In genomic region chr13:48849155-48849554, GRCm38 (mm10) we compare ENCODE assay signal across 8 mouse cellular contexts. TPM values are rescaled to one million over a fixed set of nuclear protein-coding genes. Genes with fewer than 3 reads are reported as not detected.
DNase-seq lines count a peak whose midpoint lies in the region; ATAC-seq lines count a peak whose summit lies in the region.

No protein-coding gene starts in this region.

- peaks cover 26% of the 10 kb centered on the region for H3K4me1 ChIP-seq in forebrain, embryonic 16.5 days (replicated peaks; ENCODE audit: control insufficient read depth, insufficient read depth, low read length)

- no peaks in the 10 kb centered on the region for H3K27me3 ChIP-seq in forebrain, embryonic 16.5 days (replicated peaks; ENCODE audit: control insufficient read depth, insufficient read depth, low read length)

- WGBS in forebrain, embryonic 16.5 days = 25% methylated on average over 3 of the region's 3 CpGs

- H3K36me3 ChIP-seq in forebrain, embryonic 16.5 days (ENCODE audit: control insufficient read depth, insufficient read depth) = no peaks in the 10 kb centered on the region

- H3K4me2 ChIP-seq in forebrain, embryonic 16.5 days (ENCODE audit: low read length) = no peak overlapping the region

- no peak overlapping the region for H3K9ac ChIP-seq in forebrain, embryonic 16.5 days (replicated peaks; ENCODE audit: low read depth, low read length)

- DNase-seq in adrenal gland, postnatal 25 days = peak; percentile 59
- no peak for DNase-seq in adrenal gland, adult 18-20 months (ENCODE audit: low spot score in 2 of 2)
- peak; percentile 64 for DNase-seq in left cerebral cortex, postnatal 4 days
- DNase-seq in left cerebral cortex, postnatal 36 days (ENCODE audit: low spot score in 2 of 2) = no peak
- peak; percentile 56 for DNase-seq in lung, postnatal 10 days
- DNase-seq in thymus, postnatal 10 days (ENCODE audit: low spot score in 2 of 2) = no peak

- H3K9me3 ChIP-seq in forebrain, embryonic 16.5 days (ENCODE audit: control insufficient read depth, low read length) = no peaks in the 10 kb centered on the region

- H3K27ac ChIP-seq in forebrain, embryonic 16.5 days (ENCODE audit: low read length) = no peak overlapping the region

- H3K4me3 ChIP-seq in forebrain, embryonic 16.5 days (replicated peaks; ENCODE audit: low read length) = no peak overlapping the region

- ATAC-seq in forebrain, embryonic 16.5 days = 0 out of 2 replicates have a peak, but pooled peaks have one; percentile 43
- ATAC-seq in frontal cortex, adult (ENCODE audit: low TSS enrichment) = no peak

- intact Hi-C loops in left cerebral cortex, postnatal 4 days (cut with DNase I) = no loop called here
- intact Hi-C loops in left cerebral cortex, postnatal 36 days (cut with DNase I) = no loop called here

RNA-seq across cellular contexts. Expression of gene Phf2, which starts 21.8 kb away (rescaled TPM):
- total RNA-seq in adrenal gland, postnatal 25 days (2021) = 42.7 and 43.0 TPM in 2 replicates
- total RNA-seq in adrenal gland, adult 18-20 months (2021) = 10 to 100 TPM; 46.7 to 47.4 TPM
- 10 to 100 TPM; 36.3 to 37.0 TPM for total RNA-seq in left cerebral cortex, postnatal 4 days (2021)
- total RNA-seq in left cerebral cortex, postnatal 36 days (2021) = 10 to 100 TPM; 32.8 to 38.3 TPM
- 10.2 and 11.5 TPM in 2 replicates for polyA plus RNA-seq in forebrain, embryonic 16.5 days (2015; fragmentation: Nextera tagmentation; extraction: Ambion mirVana)

Comparison
In these comparisons a context has a peak if more than half of its experiments do, and no peak if none do; other contexts are left out.
1. DNase-seq: peak in adrenal gland, postnatal 25 days (single experiment), left cerebral cortex, postnatal 4 days (single experiment) and lung, postnatal 10 days (single experiment); none in adrenal gland, adult 18-20 months (0 of 2), left cerebral cortex, postnatal 36 days (0 of 2) and thymus, postnatal 10 days (0 of 2).